Mouse (Mus musculus) lung, postnatal 0 days (tissue): ENCODE results near the gene Phf21a.

ENCODE experiments used
- CTCF ChIP-seq: IDR thresholded peaks from 2 replicates; pipeline ENCODE4 v1.5.1; 2016; ENCODE audit warnings: antibody characterized with exemption, mild to moderate bottlenecking
- EP300 ChIP-seq: IDR thresholded peaks from 2 replicates; pipeline ENCODE4 v1.6.1; 2016; ENCODE audit warnings: antibody characterized with exemption, mild to moderate bottlenecking, control low read depth

- TF ChIP-seq EP300 (no peak), CTCF (no peak)
Observed at GRCm38 (mm10) chr2:92381161-92381560, 288.2 kb downstream of the Phf21a start.
